Mouse (Mus musculus): ENCODE measurements around the gene Hba-a1.

DNA sequence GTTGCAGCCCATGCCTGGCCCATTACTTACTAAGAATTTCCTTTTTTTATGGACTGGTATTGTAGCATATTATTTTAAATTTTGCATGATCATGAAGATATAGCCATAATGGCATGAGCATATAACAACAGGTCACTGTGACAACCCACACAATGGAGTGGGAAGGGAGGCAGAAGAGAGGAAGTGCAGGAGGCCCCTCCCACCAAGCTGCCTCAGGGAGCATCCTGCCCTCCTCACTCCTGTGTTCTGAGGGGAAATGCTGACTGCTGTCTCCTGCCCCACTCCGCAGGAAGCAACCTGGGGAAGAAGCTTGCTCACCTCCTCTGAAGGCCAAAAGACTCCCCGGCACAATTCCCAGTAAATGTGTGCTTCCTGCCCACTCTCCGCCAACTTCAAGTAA lies 26.6 kb downstream of the Hba-a1 start:
- no peak for TF ChIP-seq CTCF (IDR thresholded peaks at IDR 0.05; ENCODE audit: low read depth)
- no peak for TF ChIP-seq EP300 (optimal IDR thresholded peaks at IDR 0.05)

Data from stomach, postnatal 0 days (tissue).